Mouse (Mus musculus) heart, postnatal 0 days (tissue): ENCODE results near the gene 3110082I17Rik. TPM values are rescaled to one million over a fixed set of nuclear protein-coding genes. Genes with fewer than 3 reads are reported as not detected.

Source experiments
- ATAC-seq: fragments of 200-750 bp; cut with Nextera tagmentation; 2 replicates; pipeline ENCODE4 v1.8.0; 2017; ENCODE audit warnings: low read depth, moderate number of reproducible peaks, moderate library complexity; ENCODE audit not compliant: insufficient read depth
- DNase-seq: peaks from one replicate; pipeline ENCODE4 v3.0.0-alpha.2; 2016; ENCODE audit warnings: low spot score
- H3K27ac ChIP-seq: fragments of 300-500 bp; sonication (generic); 2 replicates; pipeline ENCODE4 v1.5.1; 2014; ENCODE audit warnings: low read depth, mild to moderate bottlenecking
- H3K27me3 ChIP-seq: fragments of 300-500 bp; sonication (generic); 2 replicates; pipeline ENCODE4 v1.6.1; 2014; ENCODE audit warnings: low read length, mixed read lengths; ENCODE audit not compliant: control insufficient read depth, insufficient read depth
- H3K36me3 ChIP-seq: fragments of 300-500 bp; sonication (generic); replicated peaks from 2 replicates; pipeline ENCODE4 v1.6.1; 2014; ENCODE audit warnings: low read length, mixed read lengths; ENCODE audit not compliant: control insufficient read depth, insufficient read depth
- H3K4me1 ChIP-seq: fragments of 300-500 bp; sonication (generic); 2 replicates; pipeline ENCODE4 v1.6.1; 2014; ENCODE audit warnings: antibody characterized with exemption; ENCODE audit not compliant: control insufficient read depth, insufficient read depth
- H3K4me2 ChIP-seq: fragments of 300-500 bp; sonication (generic); 2 replicates; pipeline ENCODE4 v1.6.1; 2014; ENCODE audit warnings: low read depth, mild to moderate bottlenecking, low read length, moderate library complexity
- H3K4me3 ChIP-seq: fragments of 300-500 bp; sonication (generic); 2 replicates; pipeline ENCODE4 v1.5.1; 2014; ENCODE audit warnings: low read depth, low read length
- H3K9ac ChIP-seq: fragments of 300-500 bp; sonication (generic); replicated peaks from 2 replicates; pipeline ENCODE4 v1.6.1; 2014; ENCODE audit warnings: low read depth, low read length, mixed read lengths
- H3K9me3 ChIP-seq: fragments of 300-500 bp; sonication (generic); replicated peaks from 2 replicates; pipeline ENCODE4 v1.6.1; 2016; ENCODE audit warnings: low read length; ENCODE audit not compliant: control insufficient read depth
- CTCF ChIP-seq: IDR thresholded peaks from 2 replicates; pipeline ENCODE4 v1.5.1; 2016; ENCODE audit warnings: antibody characterized with exemption, control low read depth, low read depth
- EP300 ChIP-seq: IDR thresholded peaks from 2 replicates; pipeline ENCODE4 v1.6.1; 2016; ENCODE audit warnings: antibody characterized with exemption, low read depth
- WGBS: fragments of 180-500 bp; shearing (Covaris S2); extraction: QIAGEN DNeasy Blood & Tissue Kit; methylation state at CpG from one replicate; pipeline ENCODE4 v1.1.7; 2014; 5-methylcytosine and 5-hydroxymethylcytosine counted together
- polyA plus RNA-seq: library from polyadenylated mRNA; unstranded; fragments of >200 nt; fragmentation: Nextera tagmentation; extraction: Ambion mirVana; gene quantifications from 2 replicates; pipeline ENCODE4 v1.2.1, GENCODE M21; 2015
- total RNA-seq: library from RNA; depleted of rRNA; stranded (reverse); fragments of >200 nt; gene quantifications from 2 replicates; pipeline ENCODE4 v1.2.3, GENCODE M21; 2014; ENCODE audit warnings: low replicate concordance

The 3110082I17Rik gene
- total and polyA plus RNA-seq, 2 experiments from 2014 or later: 5.9 to 10.6 TPM

DNA sequence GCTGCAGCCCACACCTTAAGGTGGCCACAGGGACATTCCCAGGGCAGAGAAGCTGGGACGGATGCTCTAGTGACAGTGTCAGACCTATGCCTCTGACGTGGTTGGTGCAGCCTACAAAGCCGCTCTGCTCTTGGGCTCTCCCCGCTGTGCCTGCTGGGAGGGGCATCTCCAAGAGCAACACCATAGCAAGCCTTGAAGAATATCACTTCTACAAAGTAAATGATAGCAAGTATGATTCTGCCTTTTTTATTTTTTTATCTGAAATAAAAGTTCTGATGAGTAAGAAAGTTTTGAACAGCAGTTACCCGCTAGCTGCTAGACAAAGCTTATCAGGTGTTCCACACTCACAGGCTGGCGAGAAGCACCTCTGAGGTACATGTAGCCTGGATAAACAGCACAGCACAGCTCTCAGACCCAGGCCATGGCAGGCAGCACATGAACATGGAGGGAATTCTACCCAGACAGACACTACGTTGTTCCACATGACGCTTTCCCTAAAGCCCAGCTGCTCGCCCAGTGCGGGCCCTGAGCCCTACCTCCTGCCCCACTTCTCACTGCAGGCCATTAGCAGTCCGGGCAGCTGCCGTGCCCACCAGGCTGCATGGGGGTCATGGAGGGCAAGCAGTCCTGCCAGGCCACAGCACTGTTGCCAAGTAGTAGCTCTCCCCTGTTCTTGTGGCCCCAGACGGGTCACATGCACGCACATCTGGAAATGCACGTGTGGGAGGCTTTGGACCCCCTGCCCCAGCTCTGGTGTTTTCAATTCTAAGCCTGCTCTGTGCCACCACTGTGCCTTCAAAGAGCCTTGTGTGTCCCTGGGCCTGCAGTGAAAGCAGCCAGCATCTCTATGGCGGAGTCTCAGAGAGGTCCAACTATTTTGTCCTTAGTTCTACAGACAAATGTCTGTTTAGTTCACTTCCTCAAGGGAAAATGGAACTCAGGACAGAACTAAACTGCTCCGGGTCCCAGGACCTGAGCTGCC is 71.3 kb downstream of the 3110082I17Rik start:
- WGBS: 67% methylated on average over 17 of the region's 17 CpGs
- ATAC-seq (no peak), DNase-seq (no peak)
- peak overlapping the region; percentile 85 for H3K27ac ChIP-seq
- peaks cover 65% of the 10 kb centered on the region for H3K4me1 ChIP-seq
- no peaks in the 10 kb centered on the region for H3K27me3 ChIP-seq
- peak overlapping the region; percentile 12; the same call in 1 of the 2 replicates for H3K9ac ChIP-seq
- H3K4me2 ChIP-seq: no peak overlapping the region
- peaks cover 19% of the 10 kb centered on the region for H3K36me3 ChIP-seq
- TF ChIP-seq EP300: no peak
- no peaks in the 10 kb centered on the region for H3K9me3 ChIP-seq
- H3K4me3 ChIP-seq: no peak overlapping the region

DNA sequence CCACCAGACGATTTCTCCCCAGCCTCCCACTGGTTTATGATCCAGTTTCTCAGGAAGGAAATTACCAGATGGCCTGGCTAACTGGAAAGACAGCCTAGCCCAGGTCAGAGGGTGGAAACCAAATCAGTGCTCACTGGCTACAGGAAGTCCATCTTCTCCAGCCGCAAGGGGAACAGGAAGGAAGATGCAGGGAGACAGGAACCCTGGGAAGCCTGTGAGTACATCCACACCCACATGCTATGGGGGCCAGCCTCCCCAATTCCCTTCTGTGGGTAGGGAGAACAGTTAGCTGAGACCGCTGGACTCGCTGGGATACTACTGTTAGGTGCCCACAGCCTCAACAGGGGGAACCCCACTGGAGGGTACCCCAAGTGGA is 72.1 kb downstream of the 3110082I17Rik start:
- TF ChIP-seq CTCF: no peak
- peak; percentile 82 for TF ChIP-seq EP300
- H3K4me1 ChIP-seq: peaks cover 73% of the 10 kb centered on the region
- H3K36me3 ChIP-seq: peaks cover 11% of the 10 kb centered on the region
- 62% methylated on average over 4 of the region's 4 CpGs for WGBS
- no peak overlapping the region for H3K4me3 ChIP-seq
- ATAC-seq (peak; percentile 11; the same call in 1 of the 2 replicates), DNase-seq (no peak)
- H3K27ac ChIP-seq: peak overlapping the region; percentile 85
- H3K9me3 ChIP-seq: no peaks in the 10 kb centered on the region
- no peak overlapping the region for H3K4me2 ChIP-seq
- no peaks in the 10 kb centered on the region for H3K27me3 ChIP-seq
- no peak overlapping the region for H3K9ac ChIP-seq

DNA sequence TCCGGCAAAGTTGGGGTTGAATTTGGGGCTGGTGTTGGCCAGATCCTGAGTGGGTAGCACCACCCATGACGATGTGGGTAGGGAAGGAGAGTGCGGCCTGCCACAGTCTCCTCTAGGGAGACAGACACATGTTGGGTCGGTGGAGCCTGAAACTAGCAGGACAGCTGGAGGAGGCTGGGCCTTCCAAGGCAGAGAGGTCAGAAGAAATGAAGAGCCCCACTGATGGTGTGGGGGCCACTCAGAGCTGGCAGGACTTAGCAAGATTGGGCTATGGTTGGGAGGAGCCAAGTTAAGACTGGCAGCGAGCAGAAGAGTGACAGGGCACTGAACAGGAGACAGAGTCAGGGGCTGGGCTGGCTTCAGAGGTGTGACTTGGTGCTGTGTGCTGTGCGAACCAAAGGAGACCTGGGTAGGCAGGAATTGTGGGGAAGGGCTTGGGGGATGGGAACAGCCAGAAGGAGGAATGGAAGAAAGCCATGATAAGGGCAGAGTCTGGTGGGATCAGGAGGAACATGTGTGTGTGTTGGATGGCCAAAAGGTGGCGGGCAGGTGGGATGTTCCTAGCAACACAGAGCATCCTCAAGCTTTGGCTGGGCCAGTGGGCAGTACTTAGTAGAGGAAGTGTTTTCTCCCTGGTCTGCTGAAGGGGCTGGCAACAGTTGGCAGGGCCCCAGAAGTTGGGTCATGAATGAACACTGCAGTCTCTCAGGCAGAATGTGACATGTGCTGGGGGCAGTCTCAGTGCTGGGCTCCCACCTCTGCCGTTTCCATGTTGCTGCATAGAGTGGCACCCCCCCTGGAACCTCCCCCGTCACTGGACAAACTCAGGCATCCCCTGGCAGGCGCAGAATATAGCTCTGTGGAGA is 72.8 kb downstream of the 3110082I17Rik start:
- Histone ChIP-seq H3K36me3 (peaks cover 5% of the 10 kb centered on the region; the same call in 1 of the 2 replicates), H3K27ac (peak overlapping the region; percentile 85), H3K4me1 (peaks cover 79% of the 10 kb centered on the region), H3K4me2 (no peak overlapping the region), H3K4me3 (no peak overlapping the region), H3K9me3 (no peaks in the 10 kb centered on the region), H3K9ac (no peak overlapping the region; the same call in 1 of the 2 replicates), H3K27me3 (no peaks in the 10 kb centered on the region)
- ATAC-seq (peak; percentile 7), DNase-seq (no peak)
- WGBS: 69% methylated on average over 10 of the region's 10 CpGs
- TF ChIP-seq EP300 (no peak), CTCF (no peak)

DNA sequence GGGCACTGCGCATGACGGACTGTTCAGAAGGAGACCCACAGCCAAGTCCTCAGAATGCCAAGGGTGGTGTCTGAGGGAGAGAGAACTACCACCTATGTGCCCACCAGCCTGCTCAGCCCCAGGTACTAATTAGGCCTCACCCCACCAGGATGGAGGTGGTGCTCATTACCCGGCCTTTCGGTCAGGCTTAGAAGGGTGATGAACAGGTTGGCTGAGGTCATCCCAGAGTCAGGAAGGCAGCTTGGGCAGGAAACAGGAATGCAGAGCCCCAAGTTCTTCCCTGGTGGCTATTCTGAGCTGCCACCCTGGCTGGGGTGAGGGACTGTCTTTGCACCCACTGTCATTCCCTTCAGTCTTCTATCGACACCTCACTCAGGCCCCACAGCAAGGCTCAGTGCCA is 74.3 kb downstream of the 3110082I17Rik start:
- no peaks in the 10 kb centered on the region for H3K9me3 ChIP-seq
- DNase-seq: no peak
- H3K36me3 ChIP-seq: no peaks in the 10 kb centered on the region
- no peaks in the 10 kb centered on the region for H3K27me3 ChIP-seq
- H3K4me1 ChIP-seq: peaks cover 85% of the 10 kb centered on the region
- H3K9ac ChIP-seq: no peak overlapping the region
- 93% methylated on average over 5 of the region's 5 CpGs for WGBS
- H3K4me3 ChIP-seq: no peak overlapping the region
- no peak overlapping the region for H3K27ac ChIP-seq
- no peak overlapping the region for H3K4me2 ChIP-seq
- ATAC-seq: no peak
- no peak for TF ChIP-seq CTCF
- TF ChIP-seq EP300: no peak

DNA sequence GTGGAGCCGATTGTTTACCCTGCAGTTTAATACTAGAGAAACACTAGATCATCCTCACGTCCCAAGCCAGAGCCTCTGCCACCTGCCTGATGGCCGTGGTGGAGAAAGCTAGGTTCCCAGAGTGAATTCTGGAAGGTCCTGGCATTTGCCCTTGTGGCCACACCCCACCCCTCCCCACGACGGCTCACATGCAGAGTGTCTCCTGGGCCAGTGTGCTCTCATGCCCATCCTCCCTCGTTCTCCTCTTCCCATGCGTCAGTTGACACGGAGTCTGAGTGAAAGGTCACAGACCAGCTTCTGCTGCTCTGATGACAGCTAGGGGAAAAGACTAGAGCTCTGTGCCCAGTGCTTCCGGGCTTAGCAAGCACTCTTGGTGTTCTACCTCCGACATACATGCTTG is 75.8 kb downstream of the 3110082I17Rik start:
- Histone ChIP-seq H3K36me3 (no peaks in the 10 kb centered on the region), H3K9me3 (no peaks in the 10 kb centered on the region), H3K9ac (no peak overlapping the region), H3K4me1 (peaks cover 79% of the 10 kb centered on the region), H3K4me2 (peak overlapping the region; percentile 22; the same call in 1 of the 2 replicates), H3K27ac (peak overlapping the region; percentile 77), H3K27me3 (no peaks in the 10 kb centered on the region), H3K4me3 (no peak overlapping the region)
- ATAC-seq: peak; percentile 31
- TF ChIP-seq CTCF: 0 out of 2 replicates have a peak, but pooled peaks have one; percentile 1
- TF ChIP-seq EP300: 0 out of 2 replicates have a peak, but pooled peaks have one; percentile 36
- 12% methylated on average over 10 of the region's 10 CpGs for WGBS
- peak; percentile 86 for DNase-seq
